Mouse (Mus musculus): ENCODE data around the gene Mrpl33. TPM values are rescaled to one million over a fixed set of nuclear protein-coding genes. Genes with fewer than 3 reads are reported as not detected.
"Not testable (repeated sequence)": the region's sequence is repeated elsewhere in the genome, so short reads cannot be mapped to it uniquely, and the experiment has no call there.

The Mrpl33 gene
- polyA plus RNA-seq, 1 experiment from 2014 or later = 459 TPM

- H3K27ac ChIP-seq = no peak overlapping the region
- no peaks in the 10 kb centered on the region for H3K9me3 ChIP-seq (replicated peaks)
- H3K27me3 ChIP-seq = no peaks in the 10 kb centered on the region
- H3K36me3 ChIP-seq = no peaks in the 10 kb centered on the region
- H3K4me1 ChIP-seq (replicated peaks) = peaks cover 28% of the 10 kb centered on the region
- no peak for ATAC-seq (replicated peaks; ENCODE audit: insufficient number of reproducible peaks, insufficient read depth, low FRiP score, low read depth)
- H3K4me2 ChIP-seq = no peak overlapping the region
- no peak overlapping the region for H3K4me3 ChIP-seq
- no peak overlapping the region for H3K9ac ChIP-seq
- WGBS = 85% methylated on average over 3 of the region's 3 CpGs
Measured at GRCm38 (mm10) chr5:31573722-31574121, 23.0 kb upstream of the Mrpl33 start.

- Histone ChIP-seq H3K9me3 (replicated peaks) (no peaks in the 10 kb centered on the region), H3K4me1 (replicated peaks) (peaks cover 7% of the 10 kb centered on the region), H3K27ac (no peak overlapping the region), H3K36me3 (no peaks in the 10 kb centered on the region), H3K4me2 (no peak overlapping the region), H3K4me3 (no peak overlapping the region), H3K9ac (no peak overlapping the region), H3K27me3 (no peaks in the 10 kb centered on the region)
- 57% methylated on average over 7 of the region's 7 CpGs for WGBS
- peak; percentile 72 for ATAC-seq (replicated peaks; ENCODE audit: insufficient number of reproducible peaks, insufficient read depth, low FRiP score, low read depth)
Measured at GRCm38 (mm10) chr5:31576539-31576975, 20.2 kb upstream of the Mrpl33 start.

GRCm38 (mm10) chr5:31581263-31581662 lies 15.5 kb upstream of the Mrpl33 start:
- no peak for ATAC-seq (replicated peaks; ENCODE audit: insufficient number of reproducible peaks, insufficient read depth, low FRiP score, low read depth)
- WGBS = 71% methylated on average over 6 of the region's 6 CpGs
- no peak overlapping the region for H3K27ac ChIP-seq
- H3K4me3 ChIP-seq = no peak overlapping the region
- no peaks in the 10 kb centered on the region for H3K36me3 ChIP-seq
- no peaks in the 10 kb centered on the region for H3K9me3 ChIP-seq (replicated peaks)
- H3K27me3 ChIP-seq = no peaks in the 10 kb centered on the region
- H3K4me2 ChIP-seq = no peak overlapping the region
- H3K4me1 ChIP-seq (replicated peaks) = no peaks in the 10 kb centered on the region
- H3K9ac ChIP-seq = no peak overlapping the region

GRCm38 (mm10) chr5:31581932-31582331 lies 14.8 kb upstream of the Mrpl33 start:
- no peak overlapping the region for H3K9ac ChIP-seq
- H3K9me3 ChIP-seq (replicated peaks) = no peaks in the 10 kb centered on the region
- ATAC-seq (replicated peaks; ENCODE audit: insufficient number of reproducible peaks, insufficient read depth, low FRiP score, low read depth) = no peak
- 57% methylated on average over 3 of the region's 3 CpGs for WGBS
- no peaks in the 10 kb centered on the region for H3K4me1 ChIP-seq (replicated peaks)
- no peaks in the 10 kb centered on the region for H3K36me3 ChIP-seq
- H3K27ac ChIP-seq = no peak overlapping the region
- no peaks in the 10 kb centered on the region for H3K27me3 ChIP-seq
- H3K4me3 ChIP-seq = no peak overlapping the region
- no peak overlapping the region for H3K4me2 ChIP-seq

- no peak overlapping the region for H3K4me2 ChIP-seq
Measured at GRCm38 (mm10) chr5:31583261-31583660, 13.5 kb upstream of the Mrpl33 start.

GRCm38 (mm10) chr5:31585526-31585925 lies 11.2 kb upstream of the Mrpl33 start:
- Histone ChIP-seq H3K4me3 (no peak overlapping the region), H3K9me3 (replicated peaks) (0 out of 2 replicates have a peak, but pooled peaks cover 3% of the 10 kb centered on the region), H3K4me1 (replicated peaks) (no peaks in the 10 kb centered on the region), H3K27ac (no peak overlapping the region), H3K9ac (no peak overlapping the region), H3K27me3 (no peaks in the 10 kb centered on the region), H3K4me2 (no peak overlapping the region), H3K36me3 (no peaks in the 10 kb centered on the region)
- WGBS = 92% methylated on average over 4 of the region's 4 CpGs
- ATAC-seq (replicated peaks; ENCODE audit: insufficient number of reproducible peaks, insufficient read depth, low FRiP score, low read depth) = no peak

More at GRCm38 (mm10) chr5:31583261-31583660, 13.5 kb upstream of the Mrpl33 start:
- no peaks in the 10 kb centered on the region for H3K4me1 ChIP-seq (replicated peaks)
- H3K9me3 ChIP-seq (replicated peaks) = no peaks in the 10 kb centered on the region
- no peaks in the 10 kb centered on the region for H3K36me3 ChIP-seq
- ATAC-seq (replicated peaks; ENCODE audit: insufficient number of reproducible peaks, insufficient read depth, low FRiP score, low read depth) = no peak
- H3K27ac ChIP-seq = no peak overlapping the region
- WGBS = 94% methylated on average over 2 of the region's 2 CpGs
- no peak overlapping the region for H3K4me3 ChIP-seq
- no peak overlapping the region for H3K9ac ChIP-seq
- no peaks in the 10 kb centered on the region for H3K27me3 ChIP-seq

GRCm38 (mm10) chr5:31588016-31588415 lies 8.7 kb upstream of the Mrpl33 start:
- no peaks in the 10 kb centered on the region for H3K4me1 ChIP-seq (replicated peaks)
- H3K4me2 ChIP-seq = no peak overlapping the region
- no peak overlapping the region for H3K9ac ChIP-seq
- no peak overlapping the region for H3K27ac ChIP-seq
- H3K4me3 ChIP-seq = no peak overlapping the region
- H3K27me3 ChIP-seq = no peaks in the 10 kb centered on the region
- H3K9me3 ChIP-seq (replicated peaks) = 0 out of 2 replicates have a peak, but pooled peaks cover 3% of the 10 kb centered on the region
- no peaks in the 10 kb centered on the region for H3K36me3 ChIP-seq
- ATAC-seq (replicated peaks; ENCODE audit: insufficient number of reproducible peaks, insufficient read depth, low FRiP score, low read depth) = no peak
- 64% methylated on average over 2 of the region's 2 CpGs for WGBS

GRCm38 (mm10) chr5:31588672-31589071 lies 8.1 kb upstream of the Mrpl33 start:
- ATAC-seq (replicated peaks; ENCODE audit: insufficient number of reproducible peaks, insufficient read depth, low FRiP score, low read depth) = not testable (repeated sequence)
- WGBS = 80% methylated on average over 8 of the region's 8 CpGs

GRCm38 (mm10) chr5:31589711-31590319 lies 6.9 kb upstream of the Mrpl33 start:
- Histone ChIP-seq H3K27ac (no peak overlapping the region), H3K4me1 (replicated peaks) (no peaks in the 10 kb centered on the region), H3K4me3 (no peak overlapping the region), H3K36me3 (no peaks in the 10 kb centered on the region), H3K4me2 (no peak overlapping the region), H3K9me3 (replicated peaks) (0 out of 2 replicates have a peak, but pooled peaks cover 3% of the 10 kb centered on the region), H3K27me3 (no peaks in the 10 kb centered on the region), H3K9ac (no peak overlapping the region)
- no peak for ATAC-seq (replicated peaks; ENCODE audit: insufficient number of reproducible peaks, insufficient read depth, low FRiP score, low read depth)
- WGBS = 75% methylated on average over 14 of the region's 14 CpGs

More at GRCm38 (mm10) chr5:31588672-31589071, 8.1 kb upstream of the Mrpl33 start:
- H3K4me1 ChIP-seq (replicated peaks); H3K4me3 ChIP-seq; H3K36me3 ChIP-seq; H3K27ac ChIP-seq; H3K27me3 ChIP-seq; H3K9me3 ChIP-seq (replicated peaks); H3K9ac ChIP-seq; H3K4me2 ChIP-seq: not testable (repeated sequence)

GRCm38 (mm10) chr5:31591122-31591521 lies 5.6 kb upstream of the Mrpl33 start:
- peaks cover 4% of the 10 kb centered on the region; the same call in 1 of the 2 replicates for H3K4me1 ChIP-seq (replicated peaks)
- WGBS = 90% methylated on average over 7 of the region's 7 CpGs
- H3K27me3 ChIP-seq = no peaks in the 10 kb centered on the region
- H3K36me3 ChIP-seq = no peaks in the 10 kb centered on the region
- no peak overlapping the region for H3K9ac ChIP-seq
- H3K4me2 ChIP-seq = no peak overlapping the region
- no peak overlapping the region for H3K27ac ChIP-seq
- no peak for ATAC-seq (replicated peaks; ENCODE audit: insufficient number of reproducible peaks, insufficient read depth, low FRiP score, low read depth)
- H3K4me3 ChIP-seq = no peak overlapping the region
- H3K9me3 ChIP-seq (replicated peaks) = 0 out of 2 replicates have a peak, but pooled peaks cover 3% of the 10 kb centered on the region

GRCm38 (mm10) chr5:31595868-31596267 lies 867 bp upstream of the Mrpl33 start:
- peak overlapping the region; percentile 53; the same call in 1 of the 2 replicates for H3K27ac ChIP-seq
- 65% methylated on average over 4 of the region's 4 CpGs for WGBS
- peak overlapping the region; percentile 80; the same call in 1 of the 2 replicates for H3K4me2 ChIP-seq
- no peaks in the 10 kb centered on the region for H3K36me3 ChIP-seq
- H3K9ac ChIP-seq = no peak overlapping the region
- H3K9me3 ChIP-seq (replicated peaks) = no peaks in the 10 kb centered on the region
- no peak overlapping the region for H3K4me3 ChIP-seq
- no peak for ATAC-seq (replicated peaks; ENCODE audit: insufficient number of reproducible peaks, insufficient read depth, low FRiP score, low read depth)
- H3K27me3 ChIP-seq = no peaks in the 10 kb centered on the region
- peaks cover 22% of the 10 kb centered on the region for H3K4me1 ChIP-seq (replicated peaks)

GRCm38 (mm10) chr5:31597430-31597944 lies 752 bp downstream of the Mrpl33 start:
- 60% methylated on average over 6 of the region's 6 CpGs for WGBS
- H3K27me3 ChIP-seq = no peaks in the 10 kb centered on the region
- H3K27ac ChIP-seq = 0 out of 2 replicates have a peak overlapping the region, but pooled peaks have one; percentile 53
- no peaks in the 10 kb centered on the region for H3K36me3 ChIP-seq
- H3K9me3 ChIP-seq (replicated peaks) = no peaks in the 10 kb centered on the region
- no peak for ATAC-seq (replicated peaks; ENCODE audit: insufficient number of reproducible peaks, insufficient read depth, low FRiP score, low read depth)
- no peak overlapping the region for H3K9ac ChIP-seq
- H3K4me2 ChIP-seq = peak overlapping the region; percentile 80
- peaks cover 24% of the 10 kb centered on the region for H3K4me1 ChIP-seq (replicated peaks)
- 0 out of 2 replicates have a peak overlapping the region, but pooled peaks have one; percentile 51 for H3K4me3 ChIP-seq
